Mouse (Mus musculus) hindbrain, embryonic 10.5 days (tissue): Measurements from ENCODE around the gene Etl4. TPM values are rescaled to one million over a fixed set of nuclear protein-coding genes. Genes with fewer than 3 reads are reported as not detected.
"Not testable (repeated sequence)": the region's sequence is repeated elsewhere in the genome, so short reads cannot be mapped to it uniquely, and the experiment has no call there.

ENCODE experiments used
- DNase-seq: peaks from one replicate; pipeline ENCODE4 v3.0.0-alpha.2; 2017; ENCODE audit warnings: low spot score
- H3K27ac ChIP-seq: fragments of 300-500 bp; sonication (generic); 2 replicates; pipeline ENCODE4 v1.5.1; 2016; ENCODE audit warnings: mild to moderate bottlenecking, moderate library complexity
- H3K27me3 ChIP-seq: fragments of 300-500 bp; sonication (generic); 2 replicates; pipeline ENCODE4 v1.6.1; 2016; ENCODE audit warnings: mild to moderate bottlenecking; ENCODE audit not compliant: poor library complexity, insufficient read depth, severe bottlenecking
- H3K36me3 ChIP-seq: fragments of 300-500 bp; sonication (generic); 2 replicates; pipeline ENCODE4 v1.6.1; 2016; ENCODE audit warnings: mild to moderate bottlenecking, moderate library complexity
- H3K4me1 ChIP-seq: fragments of 300-500 bp; sonication (generic); replicated peaks from 2 replicates; pipeline ENCODE4 v1.6.1; 2016; ENCODE audit warnings: mild to moderate bottlenecking
- H3K4me3 ChIP-seq: fragments of 300-500 bp; sonication (generic); 2 replicates; pipeline ENCODE4 v1.5.1; 2016; ENCODE audit warnings: mild to moderate bottlenecking, moderate library complexity
- H3K9me3 ChIP-seq: fragments of 300-500 bp; sonication (generic); 2 replicates; pipeline ENCODE4 v1.6.1; 2016; ENCODE audit warnings: mild to moderate bottlenecking, moderate library complexity
- WGBS: fragments of 180-500 bp; shearing (Covaris S2); methylation state at CpG from one replicate; pipeline ENCODE4 v1.1.7; 2016; 5-methylcytosine and 5-hydroxymethylcytosine counted together
- polyA plus RNA-seq: library from polyadenylated mRNA; unstranded; fragments of >200 nt; fragmentation: Nextera tagmentation; extraction: Ambion mirVana; gene quantifications from 2 replicates; pipeline ENCODE4 v1.2.1, GENCODE M21; 2016

Gene Etl4
- polyA plus RNA-seq, 1 experiment from 2014 or later: 17.8 TPM

- H3K4me1 ChIP-seq: peaks cover 7% of the 10 kb centered on the region
- H3K36me3 ChIP-seq: no peaks in the 10 kb centered on the region
- H3K4me3 ChIP-seq: no peak overlapping the region
- no peaks in the 10 kb centered on the region for H3K27me3 ChIP-seq
- H3K27ac ChIP-seq: no peak overlapping the region
- 61% methylated on average over 4 of the region's 4 CpGs for WGBS
- no peaks in the 10 kb centered on the region for H3K9me3 ChIP-seq
- DNase-seq: no peak
These were observed 759.8 kb downstream of the Etl4 start for GRCm38 (mm10) chr2:20669367-20669766.

DNA sequence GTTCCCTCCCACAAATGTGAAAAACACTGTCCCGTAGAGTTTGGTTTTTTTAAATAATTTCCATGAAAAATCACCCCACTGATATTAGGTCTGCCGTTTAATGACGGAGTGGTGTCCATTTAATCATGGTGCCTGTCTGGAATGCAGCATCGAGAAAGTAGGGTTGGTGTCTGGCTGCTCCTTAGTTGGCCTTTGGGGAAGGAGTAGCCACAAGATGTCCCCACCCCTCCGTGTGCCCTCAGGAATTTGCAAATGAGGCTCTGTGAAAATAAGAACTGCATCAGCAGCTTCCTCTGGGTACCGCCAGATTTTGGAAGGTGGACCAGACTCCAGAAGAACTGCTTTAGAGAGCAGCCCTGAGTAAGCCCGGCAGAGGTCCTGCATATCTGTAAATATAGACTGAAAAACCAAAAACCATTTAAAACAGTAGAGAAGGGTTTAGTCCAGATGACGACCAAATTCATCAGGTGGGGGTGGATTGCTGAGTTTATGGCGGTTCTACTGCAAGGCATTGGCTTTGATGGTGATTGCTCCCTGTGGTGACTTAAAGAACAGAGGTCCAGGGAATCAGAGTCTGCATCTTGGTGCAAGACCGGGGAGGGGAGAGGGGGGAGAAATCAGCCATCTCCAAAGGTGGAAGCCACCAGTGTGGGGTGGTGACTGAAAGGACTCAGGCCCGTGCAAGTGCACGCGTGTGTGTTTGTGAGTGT lies 762.1 kb downstream of the Etl4 start:
- Histone ChIP-seq H3K4me1 (no peaks in the 10 kb centered on the region), H3K9me3 (no peaks in the 10 kb centered on the region), H3K27ac (no peak overlapping the region), H3K4me3 (no peak overlapping the region), H3K27me3 (no peaks in the 10 kb centered on the region), H3K36me3 (no peaks in the 10 kb centered on the region)
- WGBS: 66% methylated on average over 13 of the region's 13 CpGs
- no peak for DNase-seq

- H3K27me3 ChIP-seq: no peaks in the 10 kb centered on the region
- H3K27ac ChIP-seq: no peak overlapping the region
- H3K4me3 ChIP-seq: no peak overlapping the region
- no peaks in the 10 kb centered on the region for H3K36me3 ChIP-seq
- H3K4me1 ChIP-seq: no peaks in the 10 kb centered on the region
- 92% methylated on average over 7 of the region's 7 CpGs for WGBS
- DNase-seq: no peak
- H3K9me3 ChIP-seq: no peaks in the 10 kb centered on the region
These were observed 762.7 kb downstream of the Etl4 start for GRCm38 (mm10) chr2:20672281-20672680.

DNA sequence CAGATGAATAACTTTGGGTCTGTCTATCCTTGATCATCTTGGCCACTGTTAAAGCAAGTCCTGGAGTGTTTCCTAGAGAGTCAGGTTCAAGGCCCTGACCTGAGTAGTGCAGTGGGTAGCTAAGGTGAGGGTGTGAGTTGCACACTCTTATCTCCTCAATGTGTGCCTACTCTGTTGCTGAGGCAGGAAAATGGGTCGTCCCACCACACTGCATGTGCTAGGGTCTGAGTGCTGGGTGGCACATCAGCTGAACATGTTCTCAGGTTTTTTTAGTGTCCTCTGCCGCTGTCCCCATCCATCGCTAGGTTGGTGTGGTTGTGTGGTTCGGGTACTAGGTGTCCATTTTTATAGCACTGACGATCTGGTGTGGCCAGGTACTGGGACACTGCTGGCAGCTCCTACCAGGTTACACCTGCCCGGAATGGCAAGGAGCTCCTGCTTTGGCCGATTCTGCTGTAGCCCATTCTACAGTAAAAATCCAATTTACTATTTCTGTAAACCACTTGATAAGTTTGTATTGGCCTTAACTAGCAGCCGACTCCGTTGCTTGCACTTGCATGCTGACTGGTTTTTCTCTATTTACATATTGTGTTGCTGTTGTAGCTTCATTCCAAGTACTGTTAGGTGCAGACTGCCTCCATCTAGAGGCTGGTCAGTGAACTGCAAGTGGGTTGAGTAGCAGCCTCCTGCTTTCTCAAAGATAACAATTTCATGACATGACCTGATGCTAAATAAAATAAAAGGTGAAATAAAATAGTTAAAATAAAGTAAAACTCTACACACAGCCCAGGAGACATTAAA lies 763.4 kb downstream of the Etl4 start:
- Histone ChIP-seq H3K9me3 (no peaks in the 10 kb centered on the region), H3K36me3 (no peaks in the 10 kb centered on the region), H3K4me1 (no peaks in the 10 kb centered on the region), H3K4me3 (no peak overlapping the region), H3K27me3 (no peaks in the 10 kb centered on the region), H3K27ac (no peak overlapping the region)
- DNase-seq: peak; percentile 51
- WGBS: 74% methylated on average over 9 of the region's 9 CpGs

DNA sequence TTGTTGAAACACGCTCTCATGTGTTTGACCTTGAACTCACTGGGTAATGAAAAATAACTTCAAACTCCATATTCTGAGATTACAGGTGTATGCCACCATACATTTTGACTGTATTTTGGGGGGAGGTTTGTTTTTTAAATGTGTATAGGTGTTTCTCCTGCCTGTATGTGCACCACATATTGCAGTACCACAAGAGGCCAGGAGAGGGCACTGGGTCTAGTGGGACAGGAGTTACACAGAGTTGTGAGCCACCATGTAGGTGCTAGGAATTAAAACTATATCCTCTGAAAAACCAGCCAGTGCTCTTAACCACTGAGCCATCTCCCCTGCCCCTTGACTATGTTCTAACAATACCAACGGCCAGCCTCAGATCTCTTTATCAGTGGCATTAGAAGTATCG lies 766.8 kb downstream of the Etl4 start:
- Histone ChIP-seq H3K4me1 (no peaks in the 10 kb centered on the region), H3K27me3 (no peaks in the 10 kb centered on the region), H3K9me3 (no peaks in the 10 kb centered on the region), H3K36me3 (no peaks in the 10 kb centered on the region), H3K27ac (no peak overlapping the region), H3K4me3 (no peak overlapping the region)
- DNase-seq: no peak
- 95% methylated on average over 3 of the region's 3 CpGs for WGBS

GRCm38 (mm10) chr2:20678793-20679192 lies 769.2 kb downstream of the Etl4 start:
- H3K9me3 ChIP-seq: no peaks in the 10 kb centered on the region
- WGBS: 57% methylated on average over 7 of the region's 7 CpGs
- no peak overlapping the region for H3K27ac ChIP-seq
- H3K36me3 ChIP-seq: no peaks in the 10 kb centered on the region
- no peak for DNase-seq
- H3K4me3 ChIP-seq: no peak overlapping the region
- no peaks in the 10 kb centered on the region for H3K27me3 ChIP-seq
- H3K4me1 ChIP-seq: no peaks in the 10 kb centered on the region

DNA sequence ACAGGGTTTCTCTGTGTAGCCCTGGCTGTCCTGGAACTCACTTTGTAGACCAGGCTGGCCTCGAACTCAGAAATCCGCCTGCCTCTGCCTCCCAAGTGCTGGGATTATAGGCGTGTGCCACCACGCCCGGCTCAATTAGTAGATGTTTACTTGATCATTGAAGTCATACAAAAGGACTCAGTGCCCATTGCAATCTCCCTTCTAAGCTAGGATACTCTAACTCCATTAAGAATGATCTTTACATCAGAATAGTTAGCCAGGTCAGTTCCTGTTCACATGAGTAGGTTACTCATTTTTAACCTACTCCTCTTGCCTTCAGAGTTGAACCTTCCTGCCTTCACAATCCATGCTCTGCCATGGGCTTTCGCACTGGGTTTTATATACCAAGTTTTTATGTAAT lies 772.6 kb downstream of the Etl4 start:
- not testable (repeated sequence) for H3K9me3 ChIP-seq, H3K27me3 ChIP-seq, H3K36me3 ChIP-seq, H3K27ac ChIP-seq, H3K4me1 ChIP-seq, H3K4me3 ChIP-seq, DNase-seq
- WGBS: 89% methylated on average over 6 of the region's 6 CpGs

DNA sequence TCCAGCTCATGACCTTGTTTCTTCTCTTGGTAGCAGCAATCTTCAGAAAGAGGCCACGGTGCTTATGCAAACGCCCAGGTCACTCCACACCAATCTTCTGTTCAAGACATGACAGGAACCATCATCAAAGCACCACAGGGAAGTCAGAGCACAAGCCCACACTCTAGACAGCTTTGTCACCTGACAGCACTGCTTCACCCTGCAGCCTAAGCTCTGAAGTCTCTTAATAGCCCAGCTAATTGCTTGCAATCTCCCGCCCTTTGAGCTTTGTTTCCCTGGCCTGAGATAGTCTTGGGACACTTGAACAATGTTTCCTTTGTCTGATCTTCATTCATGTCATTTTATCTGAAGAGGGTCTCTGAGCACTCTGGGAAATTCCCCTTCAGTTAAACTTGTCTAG lies 779.8 kb downstream of the Etl4 start:
- no peak overlapping the region for H3K27ac ChIP-seq
- H3K27me3 ChIP-seq: no peaks in the 10 kb centered on the region
- H3K4me1 ChIP-seq: peaks cover 5% of the 10 kb centered on the region
- no peaks in the 10 kb centered on the region for H3K36me3 ChIP-seq
- H3K9me3 ChIP-seq: no peaks in the 10 kb centered on the region
- peak; percentile 18 for DNase-seq
- no peak overlapping the region for H3K4me3 ChIP-seq
- WGBS: 35% methylated on average over 3 of the region's 3 CpGs

DNA sequence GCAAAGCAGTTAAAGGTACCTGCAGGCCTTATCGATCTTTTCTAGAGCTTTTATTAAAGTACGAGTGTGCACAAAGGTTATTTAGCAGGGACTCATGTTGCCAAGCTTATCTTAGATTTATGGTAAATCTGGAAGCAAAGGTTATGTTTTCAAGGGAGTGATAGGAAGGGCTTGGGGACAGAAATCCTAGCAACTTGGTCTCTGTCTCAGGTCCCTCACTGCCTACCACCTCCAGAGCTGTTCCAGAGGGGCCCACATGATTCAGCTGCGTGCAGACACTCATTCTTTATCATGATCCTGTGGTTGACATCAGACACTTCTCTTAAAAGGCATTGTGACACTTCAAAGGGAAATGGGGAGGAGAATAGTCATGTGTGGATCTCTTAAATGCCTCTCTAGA lies 783.3 kb downstream of the Etl4 start:
- 91% methylated on average over 3 of the region's 3 CpGs for WGBS
- DNase-seq: no peak
- H3K27me3 ChIP-seq: no peaks in the 10 kb centered on the region
- H3K27ac ChIP-seq: no peak overlapping the region
- H3K36me3 ChIP-seq: no peaks in the 10 kb centered on the region
- H3K9me3 ChIP-seq: no peaks in the 10 kb centered on the region
- peaks cover 5% of the 10 kb centered on the region for H3K4me1 ChIP-seq
- H3K4me3 ChIP-seq: no peak overlapping the region

DNA sequence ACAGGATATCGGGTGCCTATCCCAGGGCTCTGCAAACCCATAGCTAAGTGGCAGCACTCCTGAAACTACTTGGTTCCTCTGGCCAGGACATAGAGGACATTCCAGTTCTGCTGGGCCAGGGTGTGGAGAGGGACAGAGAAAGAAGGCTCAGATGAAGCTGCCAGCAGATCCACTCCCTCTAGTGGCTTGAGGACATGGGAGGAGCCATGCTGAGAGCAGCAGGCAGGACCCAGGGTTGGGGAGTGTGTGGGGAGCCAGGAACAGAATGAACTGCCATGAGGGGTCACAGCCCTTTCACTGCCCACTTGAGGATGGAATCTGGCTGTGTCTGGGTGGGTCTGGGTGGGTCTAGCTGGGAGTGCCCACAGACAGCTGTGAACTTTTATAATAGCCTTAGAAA lies 784.2 kb downstream of the Etl4 start:
- 81% methylated on average over 1 of the region's 1 CpGs for WGBS
- Histone ChIP-seq H3K27ac (no peak overlapping the region), H3K36me3 (no peaks in the 10 kb centered on the region), H3K9me3 (no peaks in the 10 kb centered on the region), H3K27me3 (no peaks in the 10 kb centered on the region), H3K4me3 (no peak overlapping the region), H3K4me1 (peaks cover 5% of the 10 kb centered on the region)
- no peak for DNase-seq

DNA sequence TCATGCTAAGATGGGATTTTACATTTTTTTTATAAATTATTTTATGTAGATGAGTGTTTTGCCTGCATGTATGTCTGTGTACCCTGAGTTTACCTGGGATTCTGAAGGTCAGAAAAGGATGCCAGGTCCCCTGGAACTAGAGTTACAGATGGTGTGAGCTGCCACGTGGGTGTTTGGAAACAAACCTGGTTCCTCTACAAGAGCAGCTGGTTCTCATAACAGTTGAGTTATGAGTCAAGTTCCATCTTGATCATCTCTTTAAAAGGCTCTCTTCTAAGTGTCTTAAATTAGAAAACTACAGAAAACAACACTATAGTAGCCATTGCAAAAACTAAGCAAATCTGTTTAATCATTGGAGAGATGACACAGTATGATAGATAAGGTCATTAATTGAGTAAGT lies 788.1 kb downstream of the Etl4 start:
- no peaks in the 10 kb centered on the region for H3K9me3 ChIP-seq
- no peak overlapping the region for H3K27ac ChIP-seq
- no peak overlapping the region for H3K4me3 ChIP-seq
- 80% methylated on average over 1 of the region's 1 CpGs for WGBS
- H3K36me3 ChIP-seq: no peaks in the 10 kb centered on the region
- no peaks in the 10 kb centered on the region for H3K27me3 ChIP-seq
- DNase-seq: no peak
- H3K4me1 ChIP-seq: no peaks in the 10 kb centered on the region

GRCm38 (mm10) chr2:20705110-20705509 lies 795.5 kb downstream of the Etl4 start:
- no peak for DNase-seq
- no peaks in the 10 kb centered on the region for H3K4me1 ChIP-seq
- no peak overlapping the region for H3K4me3 ChIP-seq
- no peaks in the 10 kb centered on the region for H3K9me3 ChIP-seq
- 93% methylated on average over 4 of the region's 4 CpGs for WGBS
- H3K27me3 ChIP-seq: no peaks in the 10 kb centered on the region
- H3K36me3 ChIP-seq: no peaks in the 10 kb centered on the region
- no peak overlapping the region for H3K27ac ChIP-seq

DNA sequence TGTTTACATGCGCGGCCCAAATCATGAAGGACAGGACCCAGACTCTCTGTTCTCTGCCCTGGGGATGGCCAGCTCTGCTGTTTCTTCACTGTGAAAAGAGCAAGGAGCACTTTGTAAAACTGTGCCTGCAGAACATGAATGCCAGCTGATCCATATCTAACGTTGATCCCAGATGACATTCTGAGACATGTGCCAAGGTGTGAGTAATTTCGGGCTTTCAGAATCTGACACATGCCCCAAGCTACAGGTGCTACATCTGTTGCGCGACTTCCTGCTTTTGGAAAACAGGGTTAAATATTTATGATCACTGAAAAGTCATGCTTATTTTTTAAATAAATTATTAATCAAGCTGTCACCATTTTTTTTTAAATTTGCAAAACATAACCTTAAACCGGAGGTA lies 801.0 kb downstream of the Etl4 start:
- 94% methylated on average over 7 of the region's 7 CpGs for WGBS
- Histone ChIP-seq H3K4me1 (no peaks in the 10 kb centered on the region), H3K27me3 (no peaks in the 10 kb centered on the region), H3K4me3 (no peak overlapping the region), H3K9me3 (no peaks in the 10 kb centered on the region), H3K27ac (no peak overlapping the region), H3K36me3 (no peaks in the 10 kb centered on the region)
- no peak for DNase-seq
